Mouse (Mus musculus) urinary bladder, adult 2 months (tissue): Measurements from ENCODE around the gene Prickle3. TPM values are rescaled to one million over a fixed set of nuclear protein-coding genes. Genes with fewer than 3 reads are reported as not detected.

Source experiments
- polyA plus RNA-seq: library from polyadenylated mRNA; depleted of rRNA; stranded (reverse); fragments of >200 nt; gene quantifications from 2 replicates; pipeline ENCODE4 v1.2.3, GENCODE M21; 2012; rRNA removed

Gene Prickle3
- polyA plus RNA-seq, 1 experiment, result 12.1 TPM

Other genes starting within 250 kb of the Prickle3 start
- gene Foxp3, start 83.6 kb upstream of the Prickle3 start, polyA plus RNA-seq, result 0.08 and 0.21 TPM in 2 replicates
- 3.5 and 3.7 TPM in 2 replicates for gene Ppp1r3f, start 83.0 kb upstream of the Prickle3 start, polyA plus RNA-seq
- 12.0 and 12.5 TPM in 2 replicates for gene Ccdc22, start 51.7 kb upstream of the Prickle3 start, polyA plus RNA-seq
- 0.01 TPM in 2 replicates for gene Cacna1f, start 50.2 kb upstream of the Prickle3 start, polyA plus RNA-seq
- gene Syp, start 18.8 kb upstream of the Prickle3 start, polyA plus RNA-seq, result 3.6 and 4.0 TPM in 2 replicates
- 233 and 234 TPM in 2 replicates for gene Plp2, start 14.1 kb downstream of the Prickle3 start, polyA plus RNA-seq
- gene Magix, start 24.0 kb downstream of the Prickle3 start, polyA plus RNA-seq, result 1.1 and 1.6 TPM in 2 replicates
- 20.6 and 21.9 TPM in 2 replicates for gene Gpkow, start 39.9 kb downstream of the Prickle3 start, polyA plus RNA-seq
- gene Wdr45, start 57.1 kb downstream of the Prickle3 start, polyA plus RNA-seq, result 48.8 and 56.1 TPM in 2 replicates
- 0.44 TPM in 1 of 2 replicates, not detected in the other for gene Gm45208, start 65.0 kb downstream of the Prickle3 start, polyA plus RNA-seq
- gene Praf2, start 71.2 kb downstream of the Prickle3 start, polyA plus RNA-seq, result 30.8 and 37.7 TPM in 2 replicates
- gene Ccdc120, start 93.6 kb downstream of the Prickle3 start, polyA plus RNA-seq, result 16.9 and 17.2 TPM in 2 replicates
- gene Tfe3, start 105.3 kb downstream of the Prickle3 start, polyA plus RNA-seq, result 11.2 and 23.7 TPM in 2 replicates
- 49.5 and 53.1 TPM in 2 replicates for gene Gripap1, start 132.5 kb downstream of the Prickle3 start, polyA plus RNA-seq
- gene Kcnd1, start 165.0 kb downstream of the Prickle3 start, polyA plus RNA-seq, result 1.7 and 2.4 TPM in 2 replicates
- 31.4 and 43.4 TPM in 2 replicates for gene Otud5, start 184.1 kb downstream of the Prickle3 start, polyA plus RNA-seq
- gene Pim2, start 221.0 kb downstream of the Prickle3 start, polyA plus RNA-seq, result 8.8 and 10.8 TPM in 2 replicates
- 43.3 and 68.2 TPM in 2 replicates for gene Slc35a2, start 226.8 kb downstream of the Prickle3 start, polyA plus RNA-seq
- gene Pqbp1, start 242.0 kb downstream of the Prickle3 start, polyA plus RNA-seq, result 84.2 and 90.7 TPM in 2 replicates
- gene Timm17b, start 242.1 kb downstream of the Prickle3 start, polyA plus RNA-seq, result 22.2 and 23.7 TPM in 2 replicates